Mouse (Mus musculus): ENCODE measurements around the gene Tgif2. TPM values are rescaled to one million over a fixed set of nuclear protein-coding genes. Genes with fewer than 3 reads are reported as not detected.
"Not testable (repeated sequence)": the region's sequence is repeated elsewhere in the genome, so short reads cannot be mapped to it uniquely, and the experiment has no call there.

Tgif2 gene
- total and polyA plus RNA-seq, 2 experiments from 2014 or later, result 9.3 to 13.7 TPM

DNA sequence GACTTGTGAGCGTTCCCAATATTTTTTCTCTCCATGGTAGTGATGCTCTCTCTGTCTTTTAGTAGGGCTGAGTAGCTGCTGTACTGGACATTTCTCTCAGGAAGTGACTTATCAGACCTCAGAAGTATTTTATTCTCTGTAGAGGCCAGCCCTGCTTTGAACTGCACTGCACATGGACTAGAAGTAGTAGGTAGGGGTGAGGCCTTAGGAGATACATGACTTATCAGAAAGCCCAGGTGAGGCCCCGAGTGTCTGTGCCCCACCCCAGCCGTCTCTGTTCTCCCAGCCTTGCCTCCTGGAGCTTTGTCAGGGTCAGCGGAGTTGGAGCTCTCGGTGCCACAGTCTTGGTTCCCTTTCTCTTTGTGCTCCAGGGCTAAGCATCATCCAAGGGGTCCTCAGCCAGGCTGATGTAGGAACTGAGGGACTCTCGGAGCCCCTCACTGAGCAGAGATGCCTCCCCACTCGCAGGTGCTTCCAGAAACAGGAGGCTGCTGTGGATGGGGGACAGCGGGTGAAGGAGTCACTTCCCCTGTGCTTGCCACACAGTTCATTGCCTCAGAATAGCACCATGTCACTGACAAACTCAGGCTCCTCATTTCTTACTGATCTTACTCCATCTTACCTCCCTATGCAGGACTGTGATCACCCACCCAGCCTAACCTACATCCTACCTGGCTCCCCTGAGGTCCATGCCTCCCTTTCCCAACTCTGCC, 34.4 kb downstream of the Tgif2 start:
- TF ChIP-seq CTCF (IDR thresholded peaks at IDR 0.05; ENCODE audit: low read depth), result no peak
- Histone ChIP-seq H3K4me2 (ENCODE audit: low read depth) (no peak overlapping the region), H3K27ac (ENCODE audit: low read depth, low read length) (no peak overlapping the region), H3K9ac (no peak overlapping the region), H3K27me3 (ENCODE audit: insufficient read depth, low read length) (no peaks in the 10 kb centered on the region), H3K9me3 (ENCODE audit: low read length) (no peaks in the 10 kb centered on the region), H3K4me1 (ENCODE audit: insufficient read depth) (no peaks in the 10 kb centered on the region), H3K4me3 (ENCODE audit: low read depth, low read length) (no peak overlapping the region), H3K36me3 (ENCODE audit: insufficient read depth) (peaks cover 35% of the 10 kb centered on the region)
- 93% methylated on average over 8 of the region's 8 CpGs for WGBS
- ATAC-seq, result no peak
- no peak for DNase-seq

DNA sequence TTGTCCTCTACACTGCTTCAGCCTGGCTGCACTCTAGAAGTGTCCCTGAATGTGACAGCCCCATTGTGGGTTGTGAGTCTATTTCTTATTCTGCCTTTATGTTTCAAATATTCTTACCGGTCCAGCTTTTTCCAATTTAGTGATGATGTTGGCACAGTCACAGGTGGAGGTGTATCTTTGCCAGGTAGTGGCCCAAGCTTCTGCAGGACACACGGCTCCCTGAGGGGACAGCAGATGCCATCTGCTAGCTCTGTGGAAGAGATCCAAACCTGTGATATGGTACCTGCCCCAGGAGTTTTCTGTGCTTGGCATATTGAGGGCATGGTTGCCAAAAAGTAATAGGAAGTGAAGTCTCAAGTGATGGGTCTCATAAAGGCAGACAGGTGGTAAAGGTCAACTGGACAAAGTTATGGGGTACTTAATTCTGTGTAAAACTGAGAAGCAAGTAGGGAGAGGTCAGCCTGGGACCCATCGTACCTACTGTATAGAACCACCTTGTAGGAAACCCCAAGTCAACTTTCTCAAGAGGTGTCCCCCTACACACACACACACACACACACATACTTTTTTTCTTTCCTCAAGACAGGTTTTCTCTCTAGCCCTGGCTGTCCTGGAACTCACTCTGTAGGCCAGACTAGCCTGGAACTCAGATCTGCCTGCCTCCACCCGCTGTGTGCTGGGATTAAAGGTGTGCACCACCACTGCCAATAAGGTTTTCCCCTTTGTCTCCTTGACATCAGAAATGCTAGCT, 35.1 kb downstream of the Tgif2 start:
- DNase-seq (no peak), ATAC-seq (no peak)
- H3K4me1 ChIP-seq (ENCODE audit: insufficient read depth), result no peaks in the 10 kb centered on the region
- no peaks in the 10 kb centered on the region for H3K9me3 ChIP-seq (ENCODE audit: low read length)
- no peak overlapping the region for H3K4me3 ChIP-seq (ENCODE audit: low read depth, low read length)
- 90% methylated on average over 4 of the region's 4 CpGs for WGBS
- no peak overlapping the region for H3K9ac ChIP-seq
- no peaks in the 10 kb centered on the region for H3K27me3 ChIP-seq (ENCODE audit: insufficient read depth, low read length)
- no peak overlapping the region for H3K4me2 ChIP-seq (ENCODE audit: low read depth)
- H3K36me3 ChIP-seq (ENCODE audit: insufficient read depth), result peaks cover 28% of the 10 kb centered on the region
- no peak for TF ChIP-seq CTCF (IDR thresholded peaks at IDR 0.05; ENCODE audit: low read depth)
- H3K27ac ChIP-seq (ENCODE audit: low read depth, low read length), result no peak overlapping the region

DNA sequence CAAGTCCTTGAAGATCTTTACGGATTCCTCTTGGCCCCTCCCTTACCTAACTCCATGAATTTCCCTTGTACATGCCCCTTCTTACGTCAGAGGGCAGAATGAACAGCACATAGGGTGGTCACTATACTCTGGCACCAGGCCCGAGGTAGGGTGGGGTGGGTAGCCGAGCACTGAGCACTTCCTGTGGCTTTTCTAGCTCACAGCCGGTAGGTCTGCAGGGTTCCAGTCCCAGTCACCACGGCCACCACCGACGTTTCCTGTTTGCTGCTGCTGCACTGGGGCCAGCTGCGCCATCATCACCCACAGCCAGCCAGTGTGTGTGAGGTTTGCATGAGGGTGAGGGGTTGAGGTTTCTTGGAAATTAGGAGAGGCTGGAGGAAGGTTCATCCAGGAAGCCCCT, 37.9 kb downstream of the Tgif2 start:
- no peak overlapping the region for H3K27ac ChIP-seq (ENCODE audit: low read depth, low read length)
- no peaks in the 10 kb centered on the region for H3K27me3 ChIP-seq (ENCODE audit: insufficient read depth, low read length)
- no peak overlapping the region for H3K9ac ChIP-seq
- no peak for TF ChIP-seq CTCF (IDR thresholded peaks at IDR 0.05; ENCODE audit: low read depth)
- H3K4me1 ChIP-seq (ENCODE audit: insufficient read depth), result no peaks in the 10 kb centered on the region
- H3K4me2 ChIP-seq (ENCODE audit: low read depth), result no peak overlapping the region
- ATAC-seq, result no peak
- DNase-seq, result no peak
- H3K9me3 ChIP-seq (ENCODE audit: low read length), result no peaks in the 10 kb centered on the region
- H3K4me3 ChIP-seq (ENCODE audit: low read depth, low read length), result no peak overlapping the region
- peaks cover 18% of the 10 kb centered on the region for H3K36me3 ChIP-seq (ENCODE audit: insufficient read depth)
- WGBS, result 69% methylated on average over 9 of the region's 9 CpGs

DNA sequence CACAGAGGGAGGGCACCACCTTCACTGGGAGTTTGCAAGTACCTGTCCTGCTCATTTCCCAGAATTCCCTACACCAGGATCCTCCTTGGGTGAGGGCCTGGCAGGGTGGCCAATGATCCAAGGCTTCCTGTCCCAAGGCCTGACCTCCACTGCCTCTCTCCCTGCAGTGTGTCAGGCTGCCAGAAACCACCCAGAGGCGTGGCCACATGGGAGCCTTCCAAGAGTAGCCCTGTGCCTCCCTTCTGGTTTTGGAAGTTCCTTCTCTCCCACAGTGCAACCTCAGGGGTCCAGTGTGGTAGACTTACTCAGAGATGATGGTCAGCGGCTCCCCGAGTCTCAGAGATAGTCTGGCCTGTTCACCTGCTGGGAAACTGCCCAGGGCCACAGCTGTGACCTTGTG, 39.7 kb downstream of the Tgif2 start:
- no peak for DNase-seq
- Histone ChIP-seq H3K27ac (ENCODE audit: low read depth, low read length) (no peak overlapping the region), H3K4me1 (ENCODE audit: insufficient read depth) (no peaks in the 10 kb centered on the region), H3K9me3 (ENCODE audit: low read length) (no peaks in the 10 kb centered on the region), H3K4me3 (ENCODE audit: low read depth, low read length) (no peak overlapping the region), H3K4me2 (ENCODE audit: low read depth) (no peak overlapping the region), H3K9ac (no peak overlapping the region), H3K36me3 (ENCODE audit: insufficient read depth) (peaks cover 4% of the 10 kb centered on the region), H3K27me3 (ENCODE audit: insufficient read depth, low read length) (no peaks in the 10 kb centered on the region)
- 76% methylated on average over 3 of the region's 3 CpGs for WGBS
- TF ChIP-seq CTCF (IDR thresholded peaks at IDR 0.05; ENCODE audit: low read depth), result no peak
- no peak for ATAC-seq

DNA sequence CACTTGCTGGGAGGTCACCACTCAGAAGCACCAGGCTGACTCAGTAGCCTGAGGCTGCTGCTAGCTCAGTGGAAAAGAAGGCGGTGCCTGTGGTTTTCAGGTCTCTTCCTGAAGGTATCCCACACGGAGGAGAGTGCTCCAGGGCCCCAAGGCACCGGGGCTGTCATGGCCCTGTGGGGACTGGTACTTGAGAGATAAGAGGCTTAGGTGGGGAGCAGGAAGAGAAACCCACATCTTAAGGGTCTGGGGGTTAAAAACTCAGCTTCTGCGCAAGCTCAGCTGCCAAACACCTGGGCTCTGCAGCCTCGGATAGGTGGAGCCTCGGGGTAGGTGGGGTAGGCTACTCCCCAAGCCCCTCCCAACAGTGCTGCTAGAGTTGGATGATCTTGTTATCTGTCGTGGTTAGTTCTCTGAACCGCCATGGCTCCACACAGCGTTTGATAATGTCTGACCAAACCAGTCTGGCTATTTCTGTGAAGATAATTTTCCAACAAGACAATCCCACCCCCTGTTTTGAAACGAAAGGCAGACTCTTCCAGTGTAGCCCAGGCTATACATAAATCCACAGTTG, 42.7 kb downstream of the Tgif2 start:
- ATAC-seq (no peak), DNase-seq (no peak)
- no peak for TF ChIP-seq CTCF (IDR thresholded peaks at IDR 0.05; ENCODE audit: low read depth)
- H3K27ac ChIP-seq (ENCODE audit: low read depth, low read length), result no peak overlapping the region
- WGBS, result 48% methylated on average over 10 of the region's 10 CpGs
- H3K4me2 ChIP-seq (ENCODE audit: low read depth), result no peak overlapping the region
- H3K27me3 ChIP-seq (ENCODE audit: insufficient read depth, low read length), result no peaks in the 10 kb centered on the region
- no peak overlapping the region for H3K4me3 ChIP-seq (ENCODE audit: low read depth, low read length)
- no peaks in the 10 kb centered on the region for H3K4me1 ChIP-seq (ENCODE audit: insufficient read depth)
- no peaks in the 10 kb centered on the region for H3K9me3 ChIP-seq (ENCODE audit: low read length)
- H3K9ac ChIP-seq, result no peak overlapping the region
- H3K36me3 ChIP-seq (ENCODE audit: insufficient read depth), result no peaks in the 10 kb centered on the region

DNA sequence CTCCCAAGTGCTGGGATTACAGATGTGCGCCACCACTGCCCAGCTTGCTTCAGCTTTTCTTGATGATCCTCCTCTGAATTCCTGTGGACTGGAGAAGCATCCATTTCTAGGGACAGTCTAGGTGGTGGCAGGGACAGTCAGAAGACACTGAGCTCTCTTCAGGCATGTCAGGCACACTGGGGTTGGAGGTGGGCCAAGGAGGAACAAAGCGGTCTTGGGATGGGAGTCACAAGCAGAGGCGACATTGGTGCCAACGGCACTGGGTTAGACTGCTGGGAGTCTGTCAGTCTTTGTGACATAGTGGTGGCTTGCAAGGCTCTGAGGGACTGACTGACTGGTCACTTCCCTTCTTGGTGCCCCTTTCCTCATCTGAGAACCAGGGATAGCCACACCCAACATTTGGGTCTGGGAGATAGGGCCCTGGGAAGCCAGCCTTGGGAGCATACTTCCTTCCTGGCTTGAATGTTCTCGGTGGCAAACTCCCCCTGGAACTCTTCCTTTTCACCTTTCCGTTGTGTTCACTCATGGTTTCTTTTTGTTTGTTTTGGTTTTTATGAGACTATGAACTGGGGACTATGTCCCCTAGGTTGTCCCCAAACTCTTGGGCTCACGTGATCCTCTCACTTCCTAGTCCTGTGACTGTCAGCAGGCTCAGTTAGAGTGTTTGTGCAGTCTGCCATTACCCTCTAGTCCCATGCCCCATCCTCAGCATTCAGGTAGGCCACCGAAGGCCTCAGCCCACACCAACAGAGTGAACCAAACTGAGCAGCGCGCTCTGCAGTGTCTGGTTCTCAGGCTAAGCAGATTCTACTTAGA, 44.8 kb downstream of the Tgif2 start:
- no peak for TF ChIP-seq CTCF (IDR thresholded peaks at IDR 0.05; ENCODE audit: low read depth)
- Histone ChIP-seq H3K9ac (no peak overlapping the region), H3K4me1 (ENCODE audit: insufficient read depth) (no peaks in the 10 kb centered on the region), H3K4me2 (ENCODE audit: low read depth) (no peak overlapping the region), H3K27ac (ENCODE audit: low read depth, low read length) (no peak overlapping the region), H3K36me3 (ENCODE audit: insufficient read depth) (no peaks in the 10 kb centered on the region), H3K9me3 (ENCODE audit: low read length) (no peaks in the 10 kb centered on the region), H3K4me3 (ENCODE audit: low read depth, low read length) (no peak overlapping the region), H3K27me3 (ENCODE audit: insufficient read depth, low read length) (no peaks in the 10 kb centered on the region)
- DNase-seq (no peak), ATAC-seq (no peak)
- 84% methylated on average over 10 of the region's 10 CpGs for WGBS

DNA sequence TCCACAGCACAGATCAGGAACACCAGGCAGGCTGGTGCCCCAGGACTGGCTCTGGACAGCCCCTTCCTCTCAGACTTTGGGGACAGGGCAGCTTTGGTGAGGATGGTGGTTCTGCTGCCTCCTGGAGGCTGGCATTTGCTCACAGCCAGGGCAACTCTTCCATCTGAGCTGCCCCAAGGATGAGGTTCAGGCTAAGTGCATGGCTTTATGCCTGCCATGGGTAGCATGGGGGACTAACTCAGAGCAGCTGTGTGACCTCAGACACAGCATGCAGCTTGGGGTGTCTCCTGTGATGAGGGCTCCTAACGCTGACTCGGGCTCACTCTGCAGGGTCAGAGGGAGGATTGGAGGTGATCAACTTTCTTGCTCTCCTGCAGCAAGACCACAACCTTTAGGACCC, 45.9 kb downstream of the Tgif2 start:
- H3K27ac ChIP-seq (ENCODE audit: low read depth, low read length); ATAC-seq; DNase-seq; H3K36me3 ChIP-seq (ENCODE audit: insufficient read depth); H3K9me3 ChIP-seq (ENCODE audit: low read length); H3K4me3 ChIP-seq (ENCODE audit: low read depth, low read length); H3K4me2 ChIP-seq (ENCODE audit: low read depth); H3K27me3 ChIP-seq (ENCODE audit: insufficient read depth, low read length); H3K4me1 ChIP-seq (ENCODE audit: insufficient read depth); H3K9ac ChIP-seq: not testable (repeated sequence)
- WGBS, result 78% methylated on average over 2 of the region's 2 CpGs
